Mouse (Mus musculus) ES-E14 (cell line): ENCODE measurements around the gene Ermap.

ENCODE experiments used
- CHD2 ChIP-seq: IDR thresholded peaks from 2 replicates; pipeline ENCODE4 v1.6.1; 2014; ENCODE audit warnings: mild to moderate bottlenecking, low read depth, low read length, inconsistent platforms
- HCFC1 ChIP-seq: IDR thresholded peaks from 2 replicates; pipeline ENCODE4 v1.6.1; 2012; ENCODE audit warnings: low read length, inconsistent platforms, borderline replicate concordance; ENCODE audit not compliant: insufficient read depth
- MAFK ChIP-seq: IDR thresholded peaks from 2 replicates; pipeline ENCODE4 v1.6.1; 2014; ENCODE audit warnings: mild to moderate bottlenecking, low read depth, low read length, inconsistent platforms; ENCODE audit not compliant: insufficient read depth
- ZC3H11A ChIP-seq: IDR thresholded peaks from 2 replicates; pipeline ENCODE4 v1.6.1; 2012; ENCODE audit warnings: low read depth, mild to moderate bottlenecking, inconsistent platforms, low read length, borderline replicate concordance
- ZNF384 ChIP-seq: IDR thresholded peaks from 2 replicates; pipeline ENCODE4 v1.6.1; 2012; ENCODE audit warnings: low read depth, low read length, inconsistent platforms

- TF ChIP-seq MAFK: no peak
- TF ChIP-seq ZNF384: no peak
- no peak for TF ChIP-seq CHD2
- TF ChIP-seq HCFC1: no peak
- peak; percentile 67; the same call in 1 of the 2 replicates for TF ChIP-seq ZC3H11A
Observed at GRCm38 (mm10) chr4:119140126-119140525, 49.7 kb downstream of the Ermap start.
